Mouse (Mus musculus): ENCODE measurements around the gene Xbp1. TPM values are rescaled to one million over a fixed set of nuclear protein-coding genes. Genes with fewer than 3 reads are reported as not detected.

The Xbp1 gene
- 77.2 and 93.7 TPM in 2 replicates for polyA plus RNA-seq (2012; rRNA removed)

GRCm38 (mm10) chr11:5520412-5521265, at the start of gene Xbp1:
Gene Xbp1, plus strand, starts transcription at chr11:5520659.

GRCm38 (mm10) chr11:5541799-5542481, 21.5 kb downstream of the Xbp1 start, which contains the start of gene Ccdc117:
Gene Ccdc117, minus strand, starts transcription at chr11:5542187.

DNA sequence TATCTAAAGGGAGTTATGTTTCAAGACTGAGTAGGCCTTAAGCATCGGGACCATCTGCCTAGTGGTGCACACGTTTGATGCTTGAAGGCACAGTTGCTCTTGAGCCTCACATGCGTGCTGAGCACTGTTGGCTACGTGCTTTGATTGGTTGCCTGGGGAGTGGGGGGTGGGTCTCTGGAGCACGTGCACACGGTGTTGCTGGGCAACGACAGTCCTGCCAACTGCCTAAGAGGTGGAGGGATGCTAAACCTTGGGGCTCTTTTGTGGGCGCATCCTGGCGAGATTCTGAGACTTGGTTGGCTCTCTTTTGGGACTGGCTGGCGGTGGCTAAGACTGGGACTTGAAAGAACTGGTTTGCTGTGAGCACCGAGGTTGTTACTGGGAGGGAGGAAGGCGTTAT, 49.0 kb downstream of the Xbp1 start, which contains the start of gene Ankrd36:
Gene Ankrd36 (plus strand): TSS at position 211 of the 400 bp plus-strand sequence.

Other genes with a start within 250 kb of the Xbp1 start
- gene Znrf3, start 75.8 kb upstream of the Xbp1 start, polyA plus RNA-seq (2012; rRNA removed) = 1.4 and 1.9 TPM in 2 replicates
- 6.4 and 6.5 TPM in 2 replicates for gene Ccdc117, start 21.5 kb downstream of the Xbp1 start, polyA plus RNA-seq (2012; rRNA removed)
- gene Ankrd36, start 49.0 kb downstream of the Xbp1 start, polyA plus RNA-seq (2012; rRNA removed) = 1.2 and 1.3 TPM in 2 replicates
- gene Mrps24, start 195.0 kb downstream of the Xbp1 start, polyA plus RNA-seq (2012; rRNA removed) = 58.1 and 61.8 TPM in 2 replicates
- gene Urgcp, start 241.7 kb downstream of the Xbp1 start, polyA plus RNA-seq (2012; rRNA removed) = 3.8 and 4.0 TPM in 2 replicates